Mouse (Mus musculus) retina, postnatal 1 day (tissue): ENCODE data around the gene Pcbp2.

Source experiments
- DNase-seq: peaks from one replicate; pipeline ENCODE4 v3.0.0-alpha.2; 2012

The Pcbp2 gene

DNA sequence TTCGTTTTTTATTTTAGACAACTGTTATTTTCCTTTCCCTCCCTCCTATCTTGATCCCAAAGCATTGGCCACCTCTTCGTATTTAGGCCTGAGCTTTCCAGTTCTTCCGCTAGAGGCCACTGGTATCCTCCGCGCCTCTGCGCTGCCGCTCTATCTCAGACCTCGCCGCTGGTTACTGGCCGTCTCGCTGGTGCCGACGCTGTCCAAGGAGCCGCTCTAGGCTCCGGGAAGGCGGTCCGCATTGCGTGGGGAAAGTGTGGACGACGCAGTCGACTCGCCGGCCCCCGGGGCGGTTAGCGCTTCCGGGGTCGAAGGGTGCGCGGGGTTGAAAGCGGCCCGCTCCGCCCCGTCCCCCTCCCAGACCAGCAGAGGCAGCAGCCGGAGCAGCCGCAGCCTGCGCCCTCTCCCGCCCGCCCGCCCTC is at the start of gene Pcbp2:
Gene Pcbp2, plus strand, starts transcription at position 357 of the 422 bp plus-strand sequence.
- DNase-seq: peak; percentile 99

- DNase-seq: no peak
Measured at GRCm38 (mm10) chr15:102420986-102421385, 49.4 kb upstream of the Pcbp2 start.

DNA sequence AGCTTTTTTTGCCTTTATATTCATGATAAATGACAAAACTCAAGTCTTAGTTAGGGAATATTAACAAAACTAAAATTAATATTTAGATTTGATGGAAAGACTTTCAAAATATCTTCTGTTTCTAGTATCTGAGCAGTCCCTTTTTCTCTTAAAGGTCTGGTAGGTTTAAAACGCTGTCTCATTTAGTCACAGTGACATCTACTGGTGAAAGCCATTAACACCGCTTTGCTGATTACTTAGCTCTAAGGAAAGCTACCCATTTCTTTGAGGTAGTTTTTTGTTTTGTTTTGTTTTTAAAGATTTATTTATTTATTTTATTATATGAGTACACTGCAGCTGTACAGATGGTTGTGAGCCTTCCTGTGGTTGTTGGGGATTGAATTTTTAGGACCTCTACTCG is 48.9 kb upstream of the Pcbp2 start:
- peak; percentile 74 for DNase-seq

DNA sequence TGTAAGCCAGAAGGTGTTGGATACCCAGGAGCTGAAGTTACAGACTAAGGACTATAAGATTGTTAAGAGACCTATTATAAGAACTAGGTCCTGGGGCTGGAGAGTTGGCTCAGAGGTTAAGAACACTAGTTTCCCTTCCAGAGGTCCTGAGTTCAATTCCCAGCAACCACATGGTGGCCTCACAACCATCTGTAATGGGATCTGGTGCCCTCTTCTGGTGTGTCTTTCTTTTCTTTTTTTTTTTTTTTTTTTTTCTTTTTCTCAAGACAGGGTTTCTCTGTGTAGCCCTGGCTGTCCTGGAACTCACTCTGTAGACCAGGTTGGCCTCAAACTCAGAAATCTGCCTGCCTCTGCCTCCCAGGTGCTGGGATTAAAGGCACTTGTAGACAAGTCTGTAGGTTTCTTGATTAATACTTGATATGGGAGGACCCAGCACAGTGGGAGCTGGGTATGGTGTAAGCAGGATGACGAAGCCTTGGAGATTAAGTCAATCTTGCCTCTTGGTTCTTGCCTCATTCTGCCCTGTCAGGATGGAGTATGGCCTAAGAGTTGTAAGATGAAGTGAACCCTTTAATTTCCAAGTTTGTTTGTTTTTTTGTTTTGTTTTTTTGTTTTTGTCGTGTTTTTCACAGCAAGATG is 46.6 kb upstream of the Pcbp2 start:
- no peak for DNase-seq

DNA sequence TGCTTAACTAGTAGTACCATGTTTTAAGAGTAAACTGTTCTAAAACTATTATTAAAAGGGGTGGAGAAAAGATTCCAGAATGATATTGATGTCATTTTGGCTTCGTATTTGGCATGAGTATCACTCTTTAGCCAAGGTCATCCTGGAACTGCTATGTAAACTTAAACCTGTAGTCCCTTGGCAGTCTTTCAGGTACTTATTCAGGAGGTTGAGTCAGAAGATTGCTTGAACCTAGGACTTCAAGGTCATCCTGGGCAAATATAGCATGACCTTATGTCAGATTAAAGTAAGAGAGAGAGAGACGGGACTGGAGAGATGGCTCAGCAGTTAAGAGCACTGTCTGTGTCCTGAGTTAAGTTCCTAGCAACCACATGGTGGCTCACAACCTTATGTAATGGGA is 45.7 kb upstream of the Pcbp2 start:
- no peak for DNase-seq

- no peak for DNase-seq
Measured at GRCm38 (mm10) chr15:102426963-102427362, 43.4 kb upstream of the Pcbp2 start.

DNA sequence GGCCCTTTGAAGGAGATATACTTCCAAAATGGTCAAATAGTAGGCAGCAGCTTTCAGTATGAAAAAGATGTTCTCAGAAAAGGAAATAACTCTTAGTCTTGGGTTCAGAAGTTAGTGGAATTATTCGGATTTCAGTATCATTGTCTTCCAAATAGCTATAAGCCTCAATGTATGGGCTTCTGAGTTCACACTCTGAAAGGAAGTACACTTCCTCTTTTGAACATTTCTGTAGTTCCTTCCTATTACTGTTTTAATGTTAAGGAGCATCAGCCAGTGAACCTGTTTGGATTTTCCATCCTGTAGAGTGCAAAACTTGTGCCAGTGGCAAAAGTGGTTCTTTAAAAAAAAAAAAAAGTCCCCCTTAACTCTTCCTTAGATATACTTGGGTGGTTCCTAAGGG is 38.3 kb upstream of the Pcbp2 start:
- DNase-seq: no peak

DNA sequence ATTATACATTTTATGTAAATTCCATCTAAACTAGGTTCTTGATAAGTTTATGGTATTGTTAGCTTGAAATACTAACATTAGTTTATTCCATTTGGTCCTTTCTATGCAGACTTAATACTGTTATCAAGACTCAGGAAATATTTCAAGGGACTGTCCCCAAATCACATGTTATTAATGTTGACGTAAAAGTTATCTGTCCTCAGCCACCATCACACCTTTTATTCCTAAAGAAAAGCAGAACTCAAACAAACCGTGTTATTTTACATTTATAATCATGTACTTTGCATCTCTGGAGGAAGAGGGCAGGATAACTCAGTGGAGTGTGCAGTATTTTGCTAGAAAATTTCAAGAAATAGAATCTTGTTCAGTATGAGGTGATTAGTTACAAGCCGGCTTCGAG is 37.2 kb upstream of the Pcbp2 start:
- no peak for DNase-seq

DNA sequence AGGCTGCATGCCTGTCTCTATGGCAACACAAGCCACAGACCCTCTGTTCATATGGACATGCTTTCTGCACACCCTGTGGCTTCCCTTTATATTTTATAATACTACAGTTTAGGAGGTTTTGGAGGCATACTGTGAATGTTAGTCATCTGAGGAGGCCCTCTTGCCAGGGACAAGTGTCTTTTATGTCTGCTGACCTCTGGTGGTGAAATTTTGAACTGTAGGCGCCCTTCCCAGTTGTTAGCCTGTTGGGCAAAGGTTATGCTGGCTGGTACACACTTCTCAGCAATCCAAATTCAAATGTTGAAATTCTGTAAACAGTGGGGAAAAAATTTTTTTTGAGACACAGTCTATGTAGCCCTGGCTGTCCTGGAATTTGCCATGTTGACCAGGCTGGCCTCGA is 27.8 kb upstream of the Pcbp2 start:
- peak; percentile 85 for DNase-seq

GRCm38 (mm10) chr15:102445146-102445545 is 25.2 kb upstream of the Pcbp2 start, which contains the start of gene Amhr2:
TSS of gene Amhr2 (plus strand) at chr15:102445367.
- no peak for DNase-seq

GRCm38 (mm10) chr15:102446448-102446847 is 23.9 kb upstream of the Pcbp2 start:
- DNase-seq: no peak

DNA sequence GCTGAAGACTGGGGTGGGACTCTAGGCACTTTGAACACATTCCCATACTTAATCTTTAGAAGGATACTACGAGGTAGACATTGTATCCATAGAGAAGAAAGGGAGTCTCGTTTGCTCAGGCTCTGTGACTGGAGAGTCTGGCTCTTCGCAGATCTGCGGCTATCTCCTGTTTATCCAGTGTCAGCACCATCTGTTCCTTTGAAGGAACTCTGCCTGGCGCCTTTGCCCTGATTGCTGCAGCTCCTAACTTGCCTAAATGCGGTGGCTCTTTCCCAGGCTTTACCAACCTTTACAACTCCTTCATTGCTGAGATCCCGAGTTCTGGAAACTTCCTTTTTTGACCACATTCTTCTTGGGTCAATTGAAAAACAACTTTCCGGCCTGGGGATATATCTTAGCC is 21.0 kb upstream of the Pcbp2 start:
- DNase-seq: no peak

DNA sequence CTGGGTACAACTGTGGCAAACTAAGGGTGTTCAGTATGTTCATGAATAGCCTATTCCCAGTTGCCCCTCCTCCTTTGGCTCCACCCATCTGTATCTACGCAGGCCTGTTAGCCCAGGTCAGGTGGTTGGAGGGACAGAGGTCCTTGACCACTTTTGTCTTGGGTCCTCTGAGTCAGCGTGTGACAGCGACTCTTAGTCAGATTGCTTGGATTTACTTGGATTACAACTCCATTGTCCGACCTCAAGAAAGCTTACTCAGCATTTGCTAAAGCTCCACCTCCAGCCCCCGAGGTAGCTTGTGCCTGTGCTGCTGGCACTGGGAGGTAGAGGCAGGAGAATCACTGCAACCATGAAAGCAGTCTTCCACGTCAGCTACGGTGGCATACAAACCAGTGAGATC is 19.4 kb upstream of the Pcbp2 start:
- peak; percentile 44 for DNase-seq

DNA sequence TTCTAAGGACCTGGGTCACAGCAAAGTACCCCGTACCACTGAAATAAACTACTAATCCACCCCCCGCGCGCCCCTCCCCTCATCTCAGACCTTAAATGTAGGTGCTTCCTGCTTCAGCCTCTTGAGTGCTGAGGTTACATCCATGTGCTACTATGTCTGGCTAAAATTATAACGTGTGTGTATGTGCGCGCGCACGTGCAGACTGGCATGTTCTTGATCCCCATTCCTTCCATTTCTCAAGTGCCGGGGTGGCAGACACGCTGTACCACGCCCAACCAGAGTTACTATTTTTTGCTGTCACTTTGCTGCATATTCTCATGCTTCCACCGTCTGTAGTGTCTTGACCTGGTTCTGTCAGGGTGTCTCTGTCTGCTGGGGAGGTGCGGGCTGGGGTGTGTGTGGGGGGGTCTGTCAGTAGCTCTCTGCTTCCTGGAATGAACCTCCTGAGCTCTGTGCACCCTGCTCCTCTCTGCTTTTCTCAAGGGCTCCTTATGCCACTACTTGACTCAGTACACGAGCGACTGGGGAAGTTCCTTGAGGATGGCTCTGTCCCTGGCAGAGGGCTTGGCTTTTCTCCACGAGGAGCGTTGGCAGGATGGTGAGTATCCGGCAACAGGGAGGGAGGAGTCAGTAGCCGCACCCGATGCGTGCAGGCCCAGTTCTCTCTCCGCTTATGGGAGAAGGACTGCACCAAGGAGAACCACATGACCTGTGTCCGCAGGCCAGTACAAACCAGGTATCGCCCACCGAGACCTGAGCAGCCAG is 18.5 kb upstream of the Pcbp2 start:
- DNase-seq: no peak

GRCm38 (mm10) chr15:102455993-102456392 is 14.3 kb upstream of the Pcbp2 start:
- DNase-seq: peak; percentile 60

- DNase-seq: no peak
Measured at GRCm38 (mm10) chr15:102458050-102458736, 12.1 kb upstream of the Pcbp2 start.

- DNase-seq: peak; percentile 99
Measured at GRCm38 (mm10) chr15:102458904-102459317, 11.4 kb upstream of the Pcbp2 start, which contains the start of gene Prr13. TSS of gene Prr13 (plus strand) at chr15:102459028.

- no peak for DNase-seq
Measured at GRCm38 (mm10) chr15:102459381-102459780, 11.0 kb upstream of the Pcbp2 start.

- no peak for DNase-seq
Measured at GRCm38 (mm10) chr15:102459847-102460246, 10.5 kb upstream of the Pcbp2 start.

DNA sequence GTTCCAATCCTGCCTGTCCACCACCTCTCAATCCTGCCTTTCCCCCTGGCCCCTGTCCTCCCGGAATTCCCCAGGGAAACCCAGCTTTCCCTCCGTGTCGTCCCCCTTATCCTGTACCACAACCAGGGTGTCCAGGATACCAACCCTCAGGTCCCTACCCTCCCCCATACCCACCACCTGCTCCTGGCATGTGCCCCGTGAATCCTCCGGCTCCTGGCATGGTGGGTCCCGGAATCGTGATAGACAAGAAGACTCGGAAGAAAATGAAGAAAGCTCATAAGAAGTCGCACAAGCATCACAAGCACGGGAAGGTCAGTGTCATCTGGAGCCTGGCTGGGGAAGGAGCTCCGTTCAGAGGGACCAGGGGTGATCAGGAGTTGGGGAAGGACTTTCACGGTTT is 9.9 kb upstream of the Pcbp2 start:
- no peak for DNase-seq

- DNase-seq: no peak
Measured at GRCm38 (mm10) chr15:102460971-102461370, 9.4 kb upstream of the Pcbp2 start.

DNA sequence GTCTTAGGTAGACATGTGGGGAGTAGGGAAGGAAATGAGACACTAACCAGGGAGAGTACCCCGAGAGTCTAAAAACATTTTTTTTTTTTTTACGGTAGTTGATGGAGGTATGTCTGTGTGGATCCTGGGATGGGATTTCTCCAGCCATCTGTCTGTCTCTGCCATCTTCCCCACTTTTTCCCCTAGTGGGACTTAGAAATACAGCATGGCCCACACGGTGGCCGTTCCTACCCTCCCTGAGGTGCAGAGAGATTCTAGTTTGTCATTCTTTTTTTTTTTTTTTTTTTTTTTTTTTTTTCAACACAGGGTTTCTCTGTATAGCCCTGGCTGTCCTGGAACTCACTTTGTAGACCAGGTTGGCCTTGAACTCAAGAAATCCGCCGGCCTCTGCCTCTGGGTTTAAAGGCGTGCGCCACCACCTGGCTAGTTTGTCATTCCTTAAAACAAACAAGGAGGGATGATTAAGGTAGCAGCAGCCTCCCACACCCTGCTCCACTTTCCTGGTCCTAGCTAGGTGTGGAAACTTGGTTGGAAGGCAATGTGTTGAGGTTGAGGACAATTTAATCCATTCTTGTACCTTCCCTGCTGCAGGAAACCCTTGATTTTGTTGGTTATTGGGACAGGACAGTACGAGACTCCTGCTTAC is 8.8 kb upstream of the Pcbp2 start:
- DNase-seq: no peak

- peak; percentile 62 for DNase-seq
Measured at GRCm38 (mm10) chr15:102463666-102464065, 6.7 kb upstream of the Pcbp2 start.
